Mouse (Mus musculus) liver, embryonic 14.5 days (tissue): Measurements from ENCODE around the gene Anxa2. TPM values are rescaled to one million over a fixed set of nuclear protein-coding genes. Genes with fewer than 3 reads are reported as not detected.
A peak's percentile ranks its signal among the peaks of the same experiment; 100 is the strongest.

Source experiments
- ATAC-seq: fragments of 200-750 bp; cut with Nextera tagmentation; 2 replicates; pipeline ENCODE4 v1.8.0; 2017; ENCODE audit warnings: moderate number of reproducible peaks, mild to moderate bottlenecking, moderate library complexity; ENCODE audit not compliant: insufficient read depth
- DNase-seq, 3 experiments: peaks; one replicate each; pipeline ENCODE4 v3.0.0-alpha.2; 2012 to 2013; ENCODE audit warnings: low read depth in 3 of 3, low spot score in 3 of 3
- H3K27ac ChIP-seq: fragments of 300-500 bp; sonication (generic); 2 replicates; pipeline ENCODE4 v1.5.1; 2014; ENCODE audit warnings: moderate library complexity, mild to moderate bottlenecking, control low read depth, inconsistent platforms
- H3K27me3 ChIP-seq: fragments of 300-500 bp; sonication (generic); 2 replicates; pipeline ENCODE4 v1.6.1; 2014; ENCODE audit warnings: mild to moderate bottlenecking, low read length, moderate library complexity; ENCODE audit not compliant: control insufficient read depth, insufficient read depth
- H3K36me3 ChIP-seq: fragments of 300-500 bp; sonication (generic); replicated peaks from 2 replicates; pipeline ENCODE4 v1.6.1; 2014; ENCODE audit warnings: low read depth; ENCODE audit not compliant: control insufficient read depth, insufficient read depth
- H3K4me1 ChIP-seq, 2 experiments: fragments of 200-500 bp in 1 of 2; fragments of 300-500 bp in 1 of 2; sonication (generic) in 1 of 2; replicated peaks; 2 replicates each; pipeline ENCODE4 v1.6.1; 2012 to 2014; ENCODE audit warnings: antibody characterized with exemption in 1 of 2, inconsistent platforms in 1 of 2, low read length in 1 of 2; ENCODE audit not compliant: control insufficient read depth in 2 of 2, insufficient read depth in 2 of 2
- H3K4me2 ChIP-seq: fragments of 300-500 bp; sonication (generic); 2 replicates; pipeline ENCODE4 v1.6.1; 2014; ENCODE audit warnings: low read depth, mild to moderate bottlenecking, control low read depth, moderate library complexity
- H3K4me3 ChIP-seq, 2 experiments: fragments of 200-500 bp in 1 of 2; fragments of 300-500 bp in 1 of 2; sonication (generic) in 1 of 2; 2 replicates each; pipeline ENCODE4 v1.5.1; 2012 to 2014; ENCODE audit warnings: low read depth in 2 of 2, low read length in 2 of 2, mild to moderate bottlenecking in 2 of 2, control low read depth in 1 of 2, inconsistent platforms in 1 of 2, moderate library complexity in 1 of 2; ENCODE audit not compliant: insufficient read depth in 1 of 2
- H3K9ac ChIP-seq: fragments of 300-500 bp; sonication (generic); replicated peaks from 2 replicates; pipeline ENCODE4 v1.6.1; 2014; ENCODE audit warnings: mild to moderate bottlenecking, control low read depth, moderate library complexity
- H3K9me3 ChIP-seq: fragments of 300-500 bp; sonication (generic); 2 replicates; pipeline ENCODE4 v1.6.1; 2016; ENCODE audit warnings: low read length, mixed read lengths; ENCODE audit not compliant: control insufficient read depth
- CTCF ChIP-seq: IDR thresholded peaks from 2 replicates; pipeline ENCODE4 v1.5.1; 2016; ENCODE audit warnings: antibody characterized with exemption, low read depth, control low read depth
- EP300 ChIP-seq: IDR thresholded peaks from 2 replicates; pipeline ENCODE4 v1.6.1; 2016; ENCODE audit warnings: antibody characterized with exemption, low read depth
- WGBS: fragments of 180-500 bp; shearing (Covaris S2); extraction: QIAGEN DNeasy Blood & Tissue Kit; methylation state at CpG from one replicate; pipeline ENCODE4 v1.1.7; 2014; ENCODE audit not compliant: insufficient replicate concordance; 5-methylcytosine and 5-hydroxymethylcytosine counted together
- polyA plus RNA-seq, 2 experiments: library from polyadenylated mRNA; depleted of rRNA in 1 of 2; stranded (reverse) in 1 of 2; unstranded in 1 of 2; fragments of >200 nt; fragmentation: Nextera tagmentation in 1 of 2; extraction: Ambion mirVana in 1 of 2; gene quantifications; 2 replicates each; pipeline versions ENCODE4 v1.2.1 to v1.2.3; 2012 to 2014

Anxa2 gene
- polyA plus RNA-seq, 2 experiments = 65.6 to 99.8 TPM

GRCm38 (mm10) chr9:69455391-69455790 lies 2.0 kb downstream of the Anxa2 start:
- 21% methylated on average over 4 of the region's 4 CpGs for WGBS
- Histone ChIP-seq H3K4me1 (peaks cover 0 to 35% of the 10 kb centered on the region in 2 experiments; a peak in 3 of 4 replicates), H3K4me2 (no peak overlapping the region; the same call in 1 of the 2 replicates), H3K9ac (no peak overlapping the region), H3K9me3 (no peaks in the 10 kb centered on the region), H3K4me3 (no peak overlapping the region), H3K27ac (no peak overlapping the region), H3K27me3 (no peaks in the 10 kb centered on the region), H3K36me3 (no peaks in the 10 kb centered on the region)
- TF ChIP-seq EP300 (no peak), CTCF (no peak)
- DNase-seq = no peak
- no peak for ATAC-seq

GRCm38 (mm10) chr9:69456406-69457075 lies 3.1 kb downstream of the Anxa2 start:
- no peak overlapping the region for H3K27ac ChIP-seq

GRCm38 (mm10) chr9:69457143-69457542 lies 3.7 kb downstream of the Anxa2 start:
- WGBS = 71% methylated on average over 3 of the region's 3 CpGs
- no peak overlapping the region for H3K4me3 ChIP-seq
- H3K9me3 ChIP-seq = no peaks in the 10 kb centered on the region
- peaks cover 0 to 35% of the 10 kb centered on the region in 2 experiments; a peak in 3 of 4 replicates for H3K4me1 ChIP-seq
- no peaks in the 10 kb centered on the region for H3K27me3 ChIP-seq
- no peak overlapping the region for H3K27ac ChIP-seq
- H3K4me2 ChIP-seq = no peak overlapping the region
- ATAC-seq = no peak
- TF ChIP-seq EP300 (no peak), CTCF (no peak)
- H3K9ac ChIP-seq = no peak overlapping the region
- H3K36me3 ChIP-seq = no peaks in the 10 kb centered on the region
- DNase-seq = no peak

More at GRCm38 (mm10) chr9:69456406-69457075, 3.1 kb downstream of the Anxa2 start:
- Histone ChIP-seq H3K36me3 (no peaks in the 10 kb centered on the region), H3K27me3 (no peaks in the 10 kb centered on the region), H3K9ac (no peak overlapping the region), H3K4me1 (peaks cover 0 to 35% of the 10 kb centered on the region in 2 experiments; a peak in 3 of 4 replicates), H3K4me3 (no peak overlapping the region), H3K9me3 (no peaks in the 10 kb centered on the region), H3K4me2 (no peak overlapping the region)
- 66% methylated on average over 15 of the region's 15 CpGs for WGBS
- no peak for DNase-seq
- ATAC-seq = no peak
- TF ChIP-seq CTCF = no peak
- no peak for TF ChIP-seq EP300

- H3K9me3 ChIP-seq = no peaks in the 10 kb centered on the region
- peaks cover 0 to 33% of the 10 kb centered on the region in 2 experiments; a peak in 3 of 4 replicates for H3K4me1 ChIP-seq
- ATAC-seq (no peak), DNase-seq (peak in 1 of 3 experiments; percentile 38)
- no peak overlapping the region for H3K4me2 ChIP-seq
- H3K27me3 ChIP-seq = no peaks in the 10 kb centered on the region
- no peak overlapping the region for H3K27ac ChIP-seq
- no peak overlapping the region for H3K4me3 ChIP-seq
- H3K9ac ChIP-seq = no peak overlapping the region
- 32% methylated on average over 14 of the region's 14 CpGs for WGBS
- TF ChIP-seq CTCF (no peak), EP300 (no peak)
- H3K36me3 ChIP-seq = no peaks in the 10 kb centered on the region
Observed at GRCm38 (mm10) chr9:69457747-69458625, 4.6 kb downstream of the Anxa2 start.

- 28% methylated on average over 2 of the region's 2 CpGs for WGBS
- H3K27ac ChIP-seq = no peak overlapping the region
- H3K9ac ChIP-seq = no peak overlapping the region
- H3K4me3 ChIP-seq = no peak overlapping the region
- no peaks in the 10 kb centered on the region for H3K9me3 ChIP-seq
- TF ChIP-seq EP300 = no peak
- TF ChIP-seq CTCF = no peak
- no peak for ATAC-seq
- DNase-seq = no peak
- no peaks in the 10 kb centered on the region for H3K36me3 ChIP-seq
- H3K4me1 ChIP-seq = peaks cover 0 to 33% of the 10 kb centered on the region in 2 experiments; a peak in 3 of 4 replicates
- no peak overlapping the region for H3K4me2 ChIP-seq
- H3K27me3 ChIP-seq = no peaks in the 10 kb centered on the region
Observed at GRCm38 (mm10) chr9:69458982-69459381, 5.6 kb downstream of the Anxa2 start.
